Mouse (Mus musculus): ENCODE results near the gene Hdgfl3.

DNA sequence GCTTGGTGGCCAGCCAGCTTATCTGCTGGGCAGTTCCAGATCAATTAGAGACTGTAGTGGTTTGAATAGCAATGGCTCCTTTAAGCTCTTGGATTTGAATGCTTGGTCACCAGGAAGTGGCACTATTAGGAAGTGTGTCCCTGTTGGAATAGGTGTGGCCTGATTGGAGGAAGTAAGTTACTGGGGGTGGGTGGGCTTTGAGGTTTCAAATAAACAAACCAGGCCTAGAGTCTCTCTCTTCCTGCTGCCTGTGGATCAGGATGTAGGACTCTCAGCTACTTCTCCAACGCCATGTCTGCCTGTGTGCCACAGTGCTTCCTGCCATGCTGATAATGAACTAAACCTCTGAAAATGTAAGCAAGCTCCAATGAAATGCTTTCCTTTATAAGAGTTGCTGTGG is 91.3 kb downstream of the Hdgfl3 start:
- TF ChIP-seq CTCF (conservative IDR thresholded peaks at IDR 0.05; ENCODE audit: low read length) (no peak), POU5F1 (IDR thresholded peaks at IDR 0.05; ENCODE audit: borderline replicate concordance, low read length) (no peak), NANOG (IDR thresholded peaks at IDR 0.05; ENCODE audit: borderline replicate concordance, low read length) (no peak)
